Comparison of ENCODE assay signal across 8 mouse cellular contexts in genomic region chr17:27561809-27562526, GRCm38 (mm10). TPM values are rescaled to one million over a fixed set of nuclear protein-coding genes. Genes with fewer than 3 reads are reported as not detected.
DNase-seq lines count a peak whose midpoint lies in the region; ATAC-seq and TF ChIP-seq lines count a peak whose summit lies in the region.

No protein-coding gene starts in this region.

- H3K9ac ChIP-seq in ES-E14 (ENCODE audit: insufficient read depth, low read depth, low read length, poor library complexity, severe bottlenecking), result peak overlapping the region; percentile 7; the same call in 1 of the 2 replicates
- no peak overlapping the region for H3K9ac ChIP-seq in liver, embryonic 13.5 days
- H3K9ac ChIP-seq in hindbrain, embryonic 14.5 days, result no peak overlapping the region

- peak overlapping the region; percentile 62 for H3K27ac ChIP-seq in ES-E14 (ENCODE audit: insufficient read depth, low read depth, low read length, poor library complexity, severe bottlenecking)
- peak overlapping the region; percentile 10 for H3K27ac ChIP-seq in liver, embryonic 13.5 days
- H3K27ac ChIP-seq in hindbrain, embryonic 14.5 days, result no peak overlapping the region

- in situ Hi-C loops in ES-E14 (cut with MboI; ENCODE audit: low sequenced_read_pairs in 2 of 2, unreplicated experiment in 2 of 2), result no loop called here

- 48% methylated on average over 11 of the region's 11 CpGs for WGBS in liver, embryonic 13.5 days (ENCODE audit: insufficient replicate concordance)
- WGBS in hindbrain, embryonic 14.5 days, result 62% methylated on average over 8 of the region's 11 CpGs

- no peak for ATAC-seq in megakaryocyte, adult 5-6 weeks (ENCODE audit: poor library complexity, severe bottlenecking)
- ATAC-seq in liver, embryonic 13.5 days (ENCODE audit: low read depth), result no peak
- no peak for ATAC-seq in hindbrain, embryonic 14.5 days (ENCODE audit: low FRiP score)

- peaks cover 47% of the 10 kb centered on the region for H3K36me3 ChIP-seq in megakaryocyte, embryonic 14.5 days (replicated peaks; ENCODE audit: low read length)
- peaks cover 28% of the 10 kb centered on the region for H3K36me3 ChIP-seq in ES-E14 (ENCODE audit: control insufficient read depth, insufficient read depth, low read length, poor library complexity, severe bottlenecking)
- H3K36me3 ChIP-seq in liver, embryonic 13.5 days, result peaks cover 37% of the 10 kb centered on the region
- peaks cover 15% of the 10 kb centered on the region for H3K36me3 ChIP-seq in hindbrain, embryonic 14.5 days (replicated peaks; ENCODE audit: control insufficient read depth, insufficient read depth)

- H3K27me3 ChIP-seq in megakaryocyte, embryonic 14.5 days (replicated peaks), result no peaks in the 10 kb centered on the region
- no peaks in the 10 kb centered on the region for H3K27me3 ChIP-seq in liver, embryonic 13.5 days
- H3K27me3 ChIP-seq in hindbrain, embryonic 14.5 days (ENCODE audit: control insufficient read depth, insufficient read depth, low read length), result 0 out of 2 replicates have a peak, but pooled peaks cover 3% of the 10 kb centered on the region

- peaks cover 82% of the 10 kb centered on the region for H3K4me1 ChIP-seq in megakaryocyte, embryonic 14.5 days
- H3K4me1 ChIP-seq in ES-E14 (ENCODE audit: control insufficient read depth in 2 of 2, insufficient read depth in 2 of 2, low read length in 2 of 2, poor library complexity in 1 of 2), result peaks cover 7 to 13% of the 10 kb centered on the region in 2 experiments; a peak in 3 of 4 replicates
- peaks cover 84% of the 10 kb centered on the region for H3K4me1 ChIP-seq in liver, embryonic 13.5 days (replicated peaks)
- H3K4me1 ChIP-seq in hindbrain, embryonic 14.5 days (replicated peaks; ENCODE audit: control insufficient read depth, insufficient read depth, low read length), result peaks cover 37% of the 10 kb centered on the region

- no peak for DNase-seq in ES-E14 (ENCODE audit: low read depth, low spot score)
- peak; percentile 80 for DNase-seq in adrenal gland, postnatal 10 days
- no peak for DNase-seq in liver, embryonic 13.5 days
- DNase-seq in spleen, postnatal 10 days (ENCODE audit: low spot score in 2 of 2), result no peak
- DNase-seq in hindbrain, embryonic 14.5 days (ENCODE audit: low spot score), result no peak
- no peak for DNase-seq in thymus, postnatal 4 days

- no peaks in the 10 kb centered on the region for H3K9me3 ChIP-seq in megakaryocyte, embryonic 14.5 days
- no peaks in the 10 kb centered on the region for H3K9me3 ChIP-seq in ES-E14 (ENCODE audit: control insufficient read depth, insufficient read depth, low read depth, low read length)
- H3K9me3 ChIP-seq in liver, embryonic 13.5 days (replicated peaks), result no peaks in the 10 kb centered on the region
- H3K9me3 ChIP-seq in hindbrain, embryonic 14.5 days (ENCODE audit: control insufficient read depth, low read length), result no peaks in the 10 kb centered on the region

- H3K4me3 ChIP-seq in megakaryocyte, embryonic 14.5 days (replicated peaks), result peak overlapping the region; percentile 79
- H3K4me3 ChIP-seq in ES-E14 (ENCODE audit: insufficient read depth in 1 of 2, low read depth in 1 of 2, low read length in 2 of 2, poor library complexity in 1 of 2, severe bottlenecking in 1 of 2), result no peak overlapping the region
- no peak overlapping the region for H3K4me3 ChIP-seq in liver, embryonic 13.5 days (replicated peaks)
- H3K4me3 ChIP-seq in hindbrain, embryonic 14.5 days (replicated peaks; ENCODE audit: low read length), result no peak overlapping the region

- 0 out of 2 replicates have a peak overlapping the region, but pooled peaks have one; percentile 17 for H3K4me2 ChIP-seq in liver, embryonic 13.5 days
- no peak overlapping the region for H3K4me2 ChIP-seq in hindbrain, embryonic 14.5 days (replicated peaks)

TF ChIP-seq in ES-E14, 5 proteins besides CTCF, POLR2A, EP300 and RAD21:
- TF ChIP-seq ZC3H11A (IDR thresholded peaks at IDR 0.05; ENCODE audit: borderline replicate concordance, low read depth, low read length) (no peak), MAFK (IDR thresholded peaks at IDR 0.05; ENCODE audit: insufficient read depth, low read depth, low read length) (peak; percentile 74; the same call in 1 of the 2 replicates)

RNA-seq across cellular contexts. Expression of gene AI413582, which starts 3.6 kb away (rescaled TPM):
- 81.1 and 284 TPM in 2 replicates for polyA plus RNA-seq in megakaryocyte, embryonic 14.5 days (2012; ENCODE audit: insufficient read depth, low replicate concordance)
- 58.0 and 63.8 TPM in 2 replicates for total RNA-seq in megakaryocyte, adult 5-6 weeks (2015)
- total RNA-seq in megakaryocyte, adult 5-6 weeks (2017), result 55.4 and 62.9 TPM in 2 replicates
- 6.8 and 9.2 TPM in 2 replicates for total RNA-seq in ES-E14 (2012; rRNA removed)
- 10 to 100 TPM; 10.8 to 15.5 TPM for total RNA-seq in adrenal gland, postnatal 10 days (2021)
- polyA plus RNA-seq in liver, embryonic 13.5 days (2015; fragmentation: Nextera tagmentation; extraction: Ambion mirVana), result 13.1 and 13.7 TPM in 2 replicates
- 68.0 and 76.5 TPM in 2 replicates for polyA plus RNA-seq in hindbrain, embryonic 14.5 days (2014; fragmentation: Nextera tagmentation; extraction: Ambion mirVana)

RNA-seq across cellular contexts. Expression of gene Hmga1, which starts 5.7 kb away (rescaled TPM):
- polyA plus RNA-seq in megakaryocyte, embryonic 14.5 days (2012; ENCODE audit: insufficient read depth, low replicate concordance), result 3,567 and 8,363 TPM in 2 replicates
- 159 and 170 TPM in 2 replicates for total RNA-seq in megakaryocyte, adult 5-6 weeks (2015)
- total RNA-seq in megakaryocyte, adult 5-6 weeks (2017), result 89.8 and 99.6 TPM in 2 replicates
- 142 and 175 TPM in 2 replicates for total RNA-seq in ES-E14 (2012; rRNA removed)
- 10 to 100 TPM; 27.0 to 29.5 TPM for total RNA-seq in adrenal gland, postnatal 10 days (2021)
- polyA plus RNA-seq in liver, embryonic 13.5 days (2015; fragmentation: Nextera tagmentation; extraction: Ambion mirVana), result 226 and 262 TPM in 2 replicates
- polyA plus RNA-seq in hindbrain, embryonic 14.5 days (2014; fragmentation: Nextera tagmentation; extraction: Ambion mirVana), result 136 and 148 TPM in 2 replicates

RNA-seq across cellular contexts. Expression of gene Grm4, which starts 40.8 kb away (rescaled TPM):
- not detected in 2 replicates for polyA plus RNA-seq in megakaryocyte, embryonic 14.5 days (2012; ENCODE audit: insufficient read depth, low replicate concordance)
- not detected in 2 replicates for total RNA-seq in megakaryocyte, adult 5-6 weeks (2015)
- total RNA-seq in megakaryocyte, adult 5-6 weeks (2017), result not detected in 2 replicates
- 0.49 and 0.74 TPM in 2 replicates for total RNA-seq in ES-E14 (2012; rRNA removed)
- 1 to 10 TPM; 1.9 to 3.5 TPM for total RNA-seq in adrenal gland, postnatal 10 days (2021)
- polyA plus RNA-seq in liver, embryonic 13.5 days (2015; fragmentation: Nextera tagmentation; extraction: Ambion mirVana), result not detected in 2 replicates
- polyA plus RNA-seq in hindbrain, embryonic 14.5 days (2014; fragmentation: Nextera tagmentation; extraction: Ambion mirVana), result 9.0 and 10.1 TPM in 2 replicates
